Mouse (Mus musculus) neural tube, embryonic 11.5 days (tissue): ENCODE measurements around the gene Fam71f1. TPM values are rescaled to one million over a fixed set of nuclear protein-coding genes. Genes with fewer than 3 reads are reported as not detected.

Experiments
- ATAC-seq: fragments of 200-750 bp; cut with Nextera tagmentation; 2 replicates; pipeline ENCODE4 v1.8.0; 2017; ENCODE audit warnings: moderate number of reproducible peaks, mild to moderate bottlenecking, moderate TSS enrichment, moderate library complexity; ENCODE audit not compliant: insufficient read depth, low FRiP score, low TSS enrichment
- DNase-seq: peaks from one replicate; pipeline ENCODE4 v3.0.0-alpha.2; 2015; ENCODE audit warnings: low spot score
- H3K27ac ChIP-seq: fragments of 300-500 bp; sonication (generic); 2 replicates; pipeline ENCODE4 v1.5.1; 2014; ENCODE audit warnings: low read depth, mild to moderate bottlenecking, low read length
- H3K27me3 ChIP-seq: fragments of 300-500 bp; sonication (generic); 2 replicates; pipeline ENCODE4 v1.6.1; 2014; ENCODE audit warnings: mild to moderate bottlenecking, low read length, mixed read lengths; ENCODE audit not compliant: control insufficient read depth, insufficient read depth
- H3K36me3 ChIP-seq: fragments of 300-500 bp; sonication (generic); 2 replicates; pipeline ENCODE4 v1.6.1; 2014; ENCODE audit warnings: mild to moderate bottlenecking, low read length, moderate library complexity, mixed read lengths; ENCODE audit not compliant: control insufficient read depth, insufficient read depth
- H3K4me1 ChIP-seq: fragments of 300-500 bp; sonication (generic); 2 replicates; pipeline ENCODE4 v1.6.1; 2014; ENCODE audit warnings: low read length, mixed read lengths; ENCODE audit not compliant: control insufficient read depth, insufficient read depth
- H3K4me2 ChIP-seq: fragments of 300-500 bp; sonication (generic); 2 replicates; pipeline ENCODE4 v1.6.1; 2014; ENCODE audit warnings: low read depth, mild to moderate bottlenecking, moderate library complexity
- H3K4me3 ChIP-seq: fragments of 300-500 bp; sonication (generic); 2 replicates; pipeline ENCODE4 v1.5.1; 2014; ENCODE audit warnings: low read depth, low read length
- H3K9ac ChIP-seq: fragments of 300-500 bp; sonication (generic); 2 replicates; pipeline ENCODE4 v1.6.1; 2014; ENCODE audit warnings: mild to moderate bottlenecking, low read length
- H3K9me3 ChIP-seq: fragments of 300-500 bp; sonication (generic); 2 replicates; pipeline ENCODE4 v1.6.1; 2016; ENCODE audit warnings: low read length; ENCODE audit not compliant: control insufficient read depth
- WGBS: fragments of 180-500 bp; shearing (Covaris S2); extraction: QIAGEN DNeasy Blood & Tissue Kit; methylation state at CpG from one replicate; pipeline ENCODE4 v1.1.7; 2014; 5-methylcytosine and 5-hydroxymethylcytosine counted together
- polyA plus RNA-seq: library from polyadenylated mRNA; unstranded; fragments of >200 nt; fragmentation: Nextera tagmentation; extraction: Ambion mirVana; gene quantifications from 2 replicates; pipeline ENCODE4 v1.2.1, GENCODE M21; 2014

The Fam71f1 gene
- polyA plus RNA-seq, 1 experiment from 2014 or later, result 0.32 TPM

DNA sequence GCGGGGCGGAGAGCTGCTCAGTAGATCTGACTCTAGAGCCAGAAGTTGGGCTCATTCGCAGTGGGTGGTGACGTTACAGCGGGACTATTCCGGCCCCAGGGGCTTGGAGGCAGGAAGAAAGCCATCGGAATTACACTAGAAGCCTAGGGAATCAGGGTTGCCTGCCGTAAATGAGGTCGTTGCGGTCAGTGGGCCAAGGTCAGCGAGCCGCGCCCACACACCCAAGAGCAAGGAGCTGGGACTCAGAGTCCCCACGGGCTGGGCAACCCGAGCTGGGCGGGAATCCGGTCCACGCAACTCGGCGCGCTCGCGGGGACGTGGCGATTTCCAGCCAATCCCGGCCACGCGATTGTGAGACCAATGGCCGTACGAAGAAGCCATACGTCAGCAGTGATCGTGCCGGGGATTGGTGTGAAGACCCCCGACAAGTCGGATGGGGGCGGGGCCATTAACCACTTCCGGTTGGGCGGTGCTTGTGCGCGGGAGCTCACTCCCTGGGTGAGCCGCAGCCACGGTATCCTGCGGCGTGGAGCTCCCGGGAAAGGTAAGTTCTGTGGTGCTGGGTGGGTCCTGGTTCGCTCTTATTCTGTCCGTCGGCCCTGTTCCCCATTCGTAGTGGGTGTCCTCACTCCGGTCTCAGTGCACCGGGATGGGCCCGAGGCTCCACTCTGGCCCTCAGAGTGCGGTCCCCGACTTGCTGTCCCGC lies 28.9 kb downstream of the Fam71f1 start, which contains the start of gene Calu:
Gene Calu (plus strand): TSS at position 405 of the 706 bp plus-strand sequence.
- ATAC-seq (peak; percentile 100), DNase-seq (peak; percentile 99)
- peak within 1 kb of the TSS; percentile 88 for H3K4me3 ChIP-seq
- peak within 1 kb of the TSS; percentile 62 for H3K4me2 ChIP-seq
- WGBS, result under 1% methylated on average over 55 of the region's 55 CpGs
- no peaks in the 10 kb centered on the region for H3K27me3 ChIP-seq
- H3K9me3 ChIP-seq, result no peaks in the 10 kb centered on the region
- peak within 1 kb of the TSS; percentile 83 for H3K9ac ChIP-seq
- H3K4me1 ChIP-seq, result peaks cover 5% of the 10 kb centered on the region; the same call in 1 of the 2 replicates
- no peaks in the 10 kb centered on the region for H3K36me3 ChIP-seq
- H3K27ac ChIP-seq, result peak within 1 kb of the TSS; percentile 67

DNA sequence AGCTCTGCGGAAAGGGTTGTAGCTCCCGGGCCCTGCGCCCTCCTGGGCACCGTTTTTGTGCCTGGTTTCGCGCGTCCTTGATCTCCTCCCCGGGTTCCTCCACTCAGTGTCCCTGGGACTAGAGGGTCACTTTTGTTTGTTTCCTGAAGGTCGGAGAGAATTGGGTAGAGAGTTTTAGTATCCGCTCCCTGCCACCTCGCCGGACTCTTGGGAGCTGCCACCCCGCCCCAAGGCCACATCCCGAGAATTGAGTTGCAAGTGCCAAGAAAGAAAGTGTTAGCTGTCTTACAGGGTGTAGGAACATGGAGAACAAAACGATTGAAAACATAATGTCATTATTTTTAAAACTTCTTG lies 29.4 kb downstream of the Fam71f1 start:
- Histone ChIP-seq H3K9me3 (no peaks in the 10 kb centered on the region), H3K27ac (peak overlapping the region; percentile 23; the same call in 1 of the 2 replicates), H3K9ac (peak overlapping the region; percentile 83), H3K4me3 (peak overlapping the region; percentile 88), H3K27me3 (no peaks in the 10 kb centered on the region), H3K4me2 (peak overlapping the region; percentile 49), H3K36me3 (no peaks in the 10 kb centered on the region), H3K4me1 (peaks cover 5% of the 10 kb centered on the region; the same call in 1 of the 2 replicates)
- no peak; the same call in 1 of the 2 replicates for ATAC-seq
- under 1% methylated on average over 15 of the region's 15 CpGs for WGBS
- DNase-seq, result no peak

DNA sequence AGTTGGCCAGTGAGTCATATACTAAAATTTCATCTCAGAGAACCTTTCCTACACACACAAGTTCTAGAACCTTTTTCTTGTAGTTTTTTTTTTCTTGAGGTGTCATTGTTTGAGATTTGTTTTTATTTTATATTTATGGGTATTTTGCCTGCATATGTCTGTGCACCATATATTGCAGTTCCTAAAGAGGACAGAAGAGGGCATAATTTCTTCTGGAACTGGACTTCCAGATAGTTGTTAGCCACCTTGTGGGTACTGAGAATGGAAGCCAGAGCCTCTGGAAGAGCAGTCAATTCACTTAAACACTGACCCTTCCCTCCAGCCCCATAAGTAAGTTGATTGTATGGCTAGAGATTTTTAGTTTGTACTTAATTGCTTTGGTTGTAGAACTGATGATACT lies 32.7 kb downstream of the Fam71f1 start:
- H3K27ac ChIP-seq, result no peak overlapping the region
- ATAC-seq (no peak), DNase-seq (no peak)
- H3K4me2 ChIP-seq, result no peak overlapping the region
- H3K36me3 ChIP-seq, result no peaks in the 10 kb centered on the region
- no peak overlapping the region for H3K4me3 ChIP-seq
- no peak overlapping the region for H3K9ac ChIP-seq
- peaks cover 5% of the 10 kb centered on the region; the same call in 1 of the 2 replicates for H3K4me1 ChIP-seq
- no peaks in the 10 kb centered on the region for H3K27me3 ChIP-seq
- no peaks in the 10 kb centered on the region for H3K9me3 ChIP-seq

DNA sequence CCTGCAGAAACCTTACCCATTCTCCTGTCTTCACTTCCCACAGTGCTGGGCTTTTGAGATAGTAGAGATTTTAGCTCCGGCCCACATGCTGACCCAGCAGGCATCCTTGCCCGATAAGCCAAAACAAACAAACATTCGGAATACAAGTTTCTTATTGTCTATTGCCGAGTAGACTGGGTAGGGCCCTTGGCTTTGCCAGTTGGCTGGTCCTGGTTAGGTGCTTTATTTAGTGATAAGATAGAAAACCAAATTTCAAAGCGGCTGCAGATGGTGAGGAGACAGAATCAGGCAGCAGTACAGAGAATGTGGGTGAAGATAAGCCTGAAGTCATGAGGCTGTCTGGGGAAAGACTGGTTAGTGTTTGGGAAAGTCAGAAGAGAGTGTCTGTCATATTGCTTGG lies 33.9 kb downstream of the Fam71f1 start:
- DNase-seq (no peak), ATAC-seq (no peak)

DNA sequence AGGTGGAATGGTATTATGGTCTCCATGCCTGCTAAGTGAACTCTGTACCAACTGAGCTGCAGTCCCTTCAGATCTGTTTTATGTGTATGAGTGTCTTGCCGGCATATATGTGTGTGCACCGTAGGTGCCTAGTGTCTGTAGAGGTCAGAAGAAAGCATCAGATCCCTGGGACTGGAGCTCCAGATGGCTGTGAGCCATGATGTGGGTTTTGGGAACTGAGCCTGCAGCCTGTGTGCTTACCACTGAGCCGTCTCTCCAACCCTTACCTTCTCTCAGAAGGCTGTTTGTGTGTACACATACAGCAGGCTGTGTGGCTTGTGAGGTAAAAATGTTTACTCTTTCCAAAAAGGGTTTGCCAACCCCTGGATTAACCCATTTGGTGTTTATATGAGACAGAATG lies 40.4 kb downstream of the Fam71f1 start:
- H3K36me3 ChIP-seq, result peaks cover 5% of the 10 kb centered on the region; the same call in 1 of the 2 replicates
- H3K27me3 ChIP-seq, result no peaks in the 10 kb centered on the region
- H3K9me3 ChIP-seq, result no peaks in the 10 kb centered on the region
- no peak for ATAC-seq
- H3K4me1 ChIP-seq, result no peaks in the 10 kb centered on the region; the same call in 1 of the 2 replicates
- no peak overlapping the region for H3K4me3 ChIP-seq
- 93% methylated on average over 3 of the region's 3 CpGs for WGBS
- no peak overlapping the region for H3K9ac ChIP-seq
- H3K27ac ChIP-seq, result no peak overlapping the region
- H3K4me2 ChIP-seq, result no peak overlapping the region
- DNase-seq, result no peak

More for the DNA sequence above, 33.9 kb downstream of the Fam71f1 start:
- peaks cover 3% of the 10 kb centered on the region; the same call in 1 of the 2 replicates for H3K36me3 ChIP-seq
- WGBS, result 64% methylated on average over 5 of the region's 5 CpGs
- H3K9me3 ChIP-seq, result no peaks in the 10 kb centered on the region
- no peak overlapping the region for H3K27ac ChIP-seq
- no peak overlapping the region for H3K4me2 ChIP-seq
- no peaks in the 10 kb centered on the region for H3K27me3 ChIP-seq
- no peak overlapping the region for H3K4me3 ChIP-seq
- H3K4me1 ChIP-seq, result peaks cover 5% of the 10 kb centered on the region; the same call in 1 of the 2 replicates
- no peak overlapping the region for H3K9ac ChIP-seq

DNA sequence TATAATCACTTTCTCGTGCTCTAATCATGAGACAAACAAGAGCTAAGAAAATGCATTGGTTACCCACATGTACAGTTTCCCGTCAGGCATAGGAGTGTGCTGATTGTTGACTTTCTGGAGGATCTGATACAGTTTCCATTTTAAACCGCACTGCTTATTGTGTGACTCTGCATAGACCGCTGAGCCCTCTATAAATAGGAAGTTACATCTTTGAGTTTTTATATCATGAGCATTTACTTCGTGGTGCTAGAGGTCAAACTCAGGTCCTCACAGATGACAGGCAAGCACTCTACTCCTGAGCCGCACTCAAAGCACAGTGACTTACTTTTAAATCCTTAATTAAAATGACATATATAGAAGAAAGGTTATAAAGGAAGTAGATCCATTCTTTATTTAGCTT lies 41.3 kb downstream of the Fam71f1 start:
- WGBS, result 93% methylated on average over 6 of the region's 6 CpGs
- Histone ChIP-seq H3K27ac (no peak overlapping the region), H3K27me3 (no peaks in the 10 kb centered on the region), H3K4me1 (no peaks in the 10 kb centered on the region; the same call in 1 of the 2 replicates), H3K4me3 (no peak overlapping the region), H3K9me3 (no peaks in the 10 kb centered on the region), H3K4me2 (no peak overlapping the region), H3K36me3 (peaks cover 5% of the 10 kb centered on the region; the same call in 1 of the 2 replicates), H3K9ac (no peak overlapping the region)
- ATAC-seq, result no peak
- no peak for DNase-seq

DNA sequence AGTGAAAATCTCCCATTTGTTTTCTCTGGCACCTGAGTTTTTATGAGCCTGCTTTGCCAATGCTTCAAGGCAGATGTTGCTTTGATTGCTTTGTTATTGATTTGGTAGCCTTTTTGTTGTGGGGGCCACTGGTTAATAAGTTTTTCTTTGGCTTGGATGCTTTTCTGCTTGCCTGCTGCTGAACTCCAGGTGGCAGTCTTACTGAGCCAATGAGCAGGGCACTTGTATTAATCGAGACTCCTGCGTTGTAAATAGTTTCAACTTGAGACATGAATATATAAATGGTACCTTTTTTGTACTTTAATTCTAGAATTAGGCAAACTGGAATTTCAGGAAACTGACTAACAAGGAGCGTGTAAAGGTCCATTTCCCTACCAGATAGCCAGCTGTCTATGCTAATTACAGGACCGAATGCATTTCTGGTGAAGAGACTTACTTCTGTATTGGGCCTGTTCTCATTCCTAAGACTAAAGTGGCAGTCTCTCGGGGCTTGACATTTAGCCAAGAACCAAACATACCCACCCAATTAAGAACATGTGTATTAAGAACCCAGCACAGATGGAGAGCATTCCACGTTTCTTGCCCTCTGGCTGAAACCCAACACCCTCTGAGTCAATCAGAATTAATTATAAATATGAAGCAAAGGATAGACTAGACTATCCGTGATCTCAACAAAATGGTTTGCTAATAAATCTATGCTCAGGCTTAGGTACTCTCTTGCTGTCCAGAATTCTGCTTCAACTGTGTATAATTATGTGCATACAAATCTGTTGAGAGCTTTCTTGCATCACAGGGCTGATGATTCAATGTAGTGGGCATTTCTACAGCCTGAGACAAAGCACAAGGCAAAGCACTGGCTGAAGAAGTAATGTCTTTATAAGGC lies 43.5 kb downstream of the Fam71f1 start:
- Histone ChIP-seq H3K4me3 (no peak overlapping the region), H3K36me3 (peaks cover 9% of the 10 kb centered on the region), H3K9me3 (no peaks in the 10 kb centered on the region), H3K27me3 (no peaks in the 10 kb centered on the region), H3K9ac (no peak overlapping the region), H3K27ac (no peak overlapping the region), H3K4me1 (no peaks in the 10 kb centered on the region; the same call in 1 of the 2 replicates), H3K4me2 (no peak overlapping the region)
- ATAC-seq (no peak), DNase-seq (no peak)
- WGBS, result 77% methylated on average over 7 of the region's 7 CpGs

DNA sequence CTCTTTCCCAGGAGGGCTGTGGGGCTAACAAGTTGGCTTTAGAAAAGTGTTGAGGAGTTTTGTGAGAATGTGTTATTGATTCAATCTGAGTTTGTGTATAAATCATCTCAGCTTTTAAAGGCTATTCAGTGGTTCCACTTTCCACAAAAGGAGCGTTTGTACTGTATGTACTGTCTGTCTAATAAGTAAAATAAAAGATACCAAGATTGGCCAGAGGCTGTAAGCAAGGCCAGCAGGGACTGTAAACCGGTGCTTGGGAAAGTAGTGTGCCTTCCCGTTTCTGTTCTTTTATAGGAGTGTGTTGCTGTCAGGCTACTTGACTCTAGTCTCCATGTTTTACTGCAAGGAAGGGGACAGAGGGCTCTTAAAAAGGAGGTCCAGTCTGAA lies 44.2 kb downstream of the Fam71f1 start:
- no peaks in the 10 kb centered on the region for H3K9me3 ChIP-seq
- H3K27ac ChIP-seq, result no peak overlapping the region
- no peaks in the 10 kb centered on the region; the same call in 1 of the 2 replicates for H3K4me1 ChIP-seq
- WGBS, result 82% methylated on average over 3 of the region's 3 CpGs
- H3K36me3 ChIP-seq, result peaks cover 9% of the 10 kb centered on the region
- H3K9ac ChIP-seq, result no peak overlapping the region
- DNase-seq, result no peak
- no peak overlapping the region for H3K4me3 ChIP-seq
- H3K27me3 ChIP-seq, result no peaks in the 10 kb centered on the region
- no peak overlapping the region for H3K4me2 ChIP-seq
- no peak for ATAC-seq
